Mouse (Mus musculus) cerebellum, adult 2 months (tissue): ENCODE results near the gene Ykt6.

Experiments
- CTCF ChIP-seq: fragments of 200-500 bp; IDR thresholded peaks from 2 replicates; pipeline ENCODE4 v1.5.1; 2011; ENCODE audit warnings: low read depth, mild to moderate bottlenecking, control low read depth, low read length, moderate library complexity, borderline replicate concordance; ENCODE audit not compliant: insufficient read depth
- POLR2A ChIP-seq: fragments of 200-500 bp; IDR thresholded peaks from 2 replicates; pipeline ENCODE4 v1.6.1; 2011; ENCODE audit warnings: low read length, control low read depth, borderline replicate concordance; ENCODE audit not compliant: insufficient read depth

GRCm38 (mm10) chr11:5980108-5980507 is 24.6 kb downstream of the Ykt6 start:
- no peak for TF ChIP-seq CTCF
- no peak for TF ChIP-seq POLR2A
